Mouse (Mus musculus) liver (tissue): ENCODE results near the gene Dppa3.
A peak's percentile ranks its signal among the peaks of the same experiment; 100 is the strongest.

Experiments used
- DNase-seq: peaks from one replicate; pipeline ENCODE4 v3.0.0-alpha.2; 2020; ENCODE audit warnings: mixed read lengths

The Dppa3 gene

DNA sequence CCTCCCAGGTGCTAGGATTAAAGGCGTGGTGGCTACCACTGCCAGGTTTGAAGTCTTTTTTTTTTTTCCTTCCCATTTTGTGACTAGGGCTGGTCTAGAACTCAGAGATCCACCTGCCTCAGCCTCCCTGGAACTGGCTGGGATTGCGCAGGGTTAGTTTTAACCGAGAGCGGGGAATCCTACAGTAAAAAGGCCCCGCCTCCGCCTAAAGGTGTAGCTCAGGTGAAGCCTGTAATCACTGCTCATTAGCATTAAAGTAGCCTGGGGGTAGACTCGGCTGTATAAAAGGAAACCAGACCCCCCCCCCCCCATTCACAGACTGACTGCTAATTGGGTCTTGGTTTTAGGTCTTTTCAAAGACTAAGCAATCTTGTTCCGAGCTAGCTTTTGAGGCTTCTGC lies at the start of gene Dppa3:
TSS of gene Dppa3 (plus strand) at position 301 of the 400 bp plus-strand sequence.
- DNase-seq = no peak

DNA sequence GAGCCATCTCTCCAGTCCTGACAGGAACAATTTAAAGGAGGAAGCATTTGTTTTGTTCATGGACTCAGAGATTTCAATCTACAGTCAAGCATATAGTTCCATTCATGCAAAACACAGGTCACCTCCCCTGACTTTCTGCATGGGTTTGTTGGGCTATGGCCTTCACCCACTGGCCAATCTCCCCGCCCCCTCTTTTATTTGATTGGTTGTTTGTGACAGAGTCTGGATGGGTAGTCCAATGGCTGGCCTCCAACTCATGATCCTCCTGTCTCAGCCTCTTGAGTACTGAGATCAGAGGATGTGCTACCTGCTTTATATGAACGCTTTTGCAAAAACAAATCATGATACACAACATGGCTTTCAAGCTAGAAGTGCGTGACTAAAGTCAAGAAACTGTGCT lies 49.2 kb upstream of the Dppa3 start:
- no peak for DNase-seq

DNA sequence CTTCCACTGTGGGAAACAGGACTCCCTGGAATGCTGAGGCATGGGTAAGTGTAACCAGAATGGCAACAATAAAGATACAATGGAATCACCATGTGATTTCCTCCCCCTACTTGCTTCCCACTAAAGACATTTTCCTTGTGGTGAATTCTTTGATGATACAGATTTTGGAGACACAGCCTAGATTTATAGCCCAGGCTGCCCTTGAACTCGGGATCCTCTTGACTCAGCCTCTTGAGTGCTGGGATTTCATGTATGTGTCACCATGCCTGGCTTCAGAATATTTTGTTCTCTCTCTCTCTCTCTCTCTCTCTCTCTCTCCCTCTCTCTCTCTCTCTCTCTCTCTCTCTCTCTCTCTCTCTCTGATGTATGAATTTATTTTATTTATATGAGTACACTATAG lies 47.1 kb upstream of the Dppa3 start:
- DNase-seq = no peak

DNA sequence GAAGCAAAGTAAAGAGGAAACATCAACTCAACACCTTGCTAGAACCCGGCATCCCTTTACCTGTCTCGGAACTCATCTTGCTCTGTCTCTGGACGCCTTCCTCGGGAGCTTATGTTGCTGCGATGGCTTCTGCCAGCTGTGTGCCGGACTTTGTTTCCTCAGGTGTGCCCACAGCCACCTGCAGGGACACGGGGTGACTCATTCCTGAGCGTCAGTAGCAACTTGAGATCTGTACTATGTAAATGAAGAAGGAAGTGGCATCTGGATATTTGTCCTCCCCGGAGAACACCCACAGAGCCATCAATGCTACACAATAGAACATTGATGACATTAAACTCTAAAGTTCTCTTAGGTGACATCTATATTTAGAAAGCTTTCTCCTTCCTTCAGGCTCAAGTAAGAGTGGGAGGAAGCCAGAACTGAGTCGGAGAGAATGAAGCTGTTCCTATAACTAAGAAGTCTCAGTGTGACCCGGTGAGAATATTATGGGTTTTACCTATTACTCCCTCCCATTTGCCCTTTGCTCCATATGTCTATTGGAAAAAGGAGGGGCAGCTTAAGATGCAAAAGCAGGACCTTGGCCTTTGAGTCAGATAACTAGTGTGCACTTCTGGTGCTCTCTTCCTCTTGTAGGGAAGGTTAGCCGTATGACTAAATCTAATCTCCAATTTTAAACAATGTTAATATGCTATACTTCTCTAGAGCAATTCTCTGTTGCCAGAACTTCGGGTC lies 35.0 kb upstream of the Dppa3 start:
- no peak for DNase-seq

DNA sequence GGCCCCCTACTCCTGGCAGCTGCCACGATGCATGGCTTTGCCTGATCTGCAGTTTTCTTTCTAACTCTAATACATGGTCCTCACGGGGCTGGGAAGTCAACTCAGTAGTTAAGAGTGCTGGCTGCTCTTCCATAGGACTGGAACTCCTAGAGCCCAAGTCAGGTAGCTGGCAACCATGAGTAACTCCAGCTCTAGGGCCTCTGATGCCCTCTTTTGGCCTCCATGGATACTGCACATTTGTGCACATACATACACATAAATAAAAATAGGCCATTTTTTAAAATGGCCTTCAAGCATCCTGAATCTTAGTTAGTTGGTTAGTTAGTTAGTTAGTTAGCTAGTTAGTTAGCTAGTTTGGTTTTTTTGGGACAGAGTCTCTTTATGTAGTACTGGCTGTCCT lies 33.3 kb upstream of the Dppa3 start:
- DNase-seq = no peak

DNA sequence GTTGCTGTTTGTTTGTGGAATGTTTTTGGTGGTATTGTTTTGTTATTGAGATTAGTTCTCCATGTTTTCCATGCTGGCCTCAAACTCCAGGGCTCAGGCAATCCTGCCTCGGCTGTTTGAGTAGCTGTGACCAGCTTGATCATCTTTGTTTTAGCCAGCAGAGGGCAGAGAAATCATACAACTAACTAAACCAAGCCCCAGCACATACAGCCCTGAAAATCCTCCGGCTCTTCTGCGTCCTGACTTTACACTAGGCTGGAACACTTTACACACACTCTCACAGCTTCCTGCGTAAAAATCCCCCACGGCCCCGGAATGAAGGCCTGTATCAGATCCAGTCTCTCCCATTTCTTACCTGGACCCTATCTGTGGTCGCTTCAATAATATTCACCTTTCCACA lies 30.6 kb upstream of the Dppa3 start:
- DNase-seq = no peak

DNA sequence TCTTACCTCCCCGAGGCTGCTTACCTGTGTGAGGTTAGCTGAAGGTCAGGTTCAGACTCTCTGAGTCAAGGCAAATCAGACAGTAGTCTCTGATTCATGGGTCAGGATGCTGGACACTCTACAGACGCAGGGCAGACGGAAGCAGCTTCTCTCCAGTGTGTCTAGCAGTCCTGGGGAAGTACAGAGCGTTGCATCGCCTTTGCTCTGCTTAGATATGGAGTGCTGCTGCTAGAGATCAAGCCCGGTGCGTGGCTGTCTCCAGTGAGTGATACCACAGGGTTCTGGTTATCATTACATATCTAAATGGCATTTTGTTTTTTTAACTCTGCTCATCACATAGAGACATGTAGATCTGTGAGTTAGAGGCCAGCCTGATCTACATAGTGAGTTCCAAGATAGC lies 29.6 kb upstream of the Dppa3 start:
- DNase-seq = no peak

DNA sequence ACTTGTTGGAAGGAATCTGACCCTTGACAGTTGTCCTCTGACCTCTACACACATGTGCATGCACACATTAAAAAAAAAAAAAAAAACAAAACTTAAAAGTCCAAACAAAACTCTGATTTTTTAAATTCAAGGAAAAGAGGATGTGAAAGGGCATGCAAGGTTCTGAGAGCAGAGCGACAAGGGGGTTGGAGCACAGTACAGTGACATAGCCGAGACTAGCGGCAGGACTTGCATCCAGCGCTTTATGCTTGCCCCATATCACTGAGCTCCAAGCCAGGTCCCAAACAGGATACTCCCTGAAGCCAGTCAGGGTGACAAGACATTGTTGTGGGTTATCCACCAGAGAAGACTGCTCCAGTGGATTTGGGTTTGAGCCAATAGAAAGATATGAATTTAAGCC lies 28.2 kb upstream of the Dppa3 start:
- DNase-seq = no peak

DNA sequence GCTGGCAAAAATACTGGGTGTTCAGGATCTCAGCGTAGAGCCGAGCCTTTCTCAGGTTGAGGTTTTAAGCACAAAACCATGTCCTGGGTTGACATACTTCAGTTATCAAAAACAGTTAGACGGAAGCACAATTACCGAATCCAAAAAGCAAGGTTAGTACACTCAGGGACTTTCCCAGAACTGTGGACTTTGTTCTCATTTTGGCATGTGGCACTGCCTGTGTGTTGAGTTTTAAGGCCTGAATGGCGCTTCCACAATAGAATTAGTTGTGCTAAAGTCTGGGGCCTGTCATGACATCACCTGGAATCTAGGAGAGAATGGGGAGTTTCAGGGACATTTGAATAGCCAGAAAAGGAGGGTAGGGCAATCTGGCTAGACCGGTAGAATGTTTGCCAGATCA lies 27.8 kb upstream of the Dppa3 start:
- DNase-seq = no peak

DNA sequence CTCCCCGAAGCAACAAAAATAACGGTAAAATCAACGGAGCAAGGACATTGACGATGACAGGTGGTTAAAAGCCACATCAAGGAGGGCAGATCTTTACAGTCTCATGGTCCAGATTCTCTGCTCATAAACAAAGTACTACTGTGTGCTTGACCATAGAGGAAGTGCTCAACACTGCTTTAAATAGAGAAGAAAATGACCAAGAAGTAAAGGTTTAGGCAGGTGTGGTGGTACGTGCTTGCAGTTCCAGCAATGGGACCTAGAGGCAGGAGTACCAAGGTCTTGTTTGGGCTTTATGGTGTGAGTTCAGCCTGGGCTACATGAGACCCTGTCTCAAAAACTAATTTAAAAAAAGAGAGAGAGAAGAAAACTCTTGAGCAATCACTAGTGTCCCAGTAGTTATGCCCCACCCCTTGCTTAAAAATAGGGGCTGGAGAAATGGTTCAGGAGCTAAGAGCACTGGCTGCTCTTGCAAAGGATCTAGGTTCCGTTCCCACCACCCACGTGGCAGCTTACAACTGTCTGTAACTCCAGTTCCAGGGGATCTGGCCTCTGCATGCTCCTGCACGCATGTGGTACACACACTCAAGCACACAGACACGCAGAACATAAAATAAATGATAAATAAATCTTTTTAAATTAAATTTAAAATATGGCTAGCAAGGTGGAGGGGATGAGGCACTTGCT lies 27.0 kb upstream of the Dppa3 start:
- DNase-seq = no peak

DNA sequence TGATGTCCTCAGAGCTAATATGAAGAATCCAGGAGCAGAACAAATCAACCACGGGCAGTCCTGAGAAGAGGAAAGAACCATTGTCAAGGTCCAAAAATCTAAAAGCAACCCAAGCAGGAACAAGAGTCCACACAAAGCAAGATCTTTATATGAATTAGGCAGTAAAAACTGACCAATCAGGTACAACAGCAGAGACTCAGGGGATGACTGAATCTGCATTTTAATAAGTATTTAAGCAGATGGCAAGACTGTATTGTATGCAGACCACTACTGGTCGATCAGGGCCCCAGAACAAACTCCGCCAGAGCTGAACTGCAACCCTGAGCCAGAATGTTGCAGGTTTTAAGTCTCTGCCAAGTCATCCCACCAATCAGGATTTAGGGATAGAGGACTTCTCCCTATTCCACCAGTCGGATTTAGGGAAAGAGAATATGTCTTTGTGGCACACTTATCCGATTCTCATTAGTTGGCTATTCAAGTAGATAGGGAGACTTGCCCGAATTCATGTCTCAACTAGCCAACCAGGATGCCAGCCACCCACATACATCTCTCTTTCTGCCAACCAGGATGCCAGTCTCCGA lies 26.1 kb upstream of the Dppa3 start:
- no peak for DNase-seq

DNA sequence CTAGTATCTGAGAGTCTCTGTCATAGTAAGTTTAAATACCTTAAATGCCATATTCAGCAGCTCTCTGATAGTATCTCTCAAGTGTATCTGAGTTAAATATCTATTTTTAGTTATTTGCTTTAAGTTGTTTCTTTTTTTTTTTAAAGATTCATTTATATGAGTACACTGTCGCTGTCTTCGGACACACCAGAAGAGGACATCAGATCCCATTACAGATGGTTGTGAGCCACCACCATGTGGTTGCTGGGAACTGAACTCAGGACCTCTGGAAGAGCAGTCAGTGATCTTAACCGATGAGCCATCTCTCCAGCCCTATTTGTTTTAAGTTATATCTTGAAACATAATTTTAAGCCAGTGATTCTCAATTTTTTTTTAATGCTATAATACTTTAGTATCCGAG lies 25.2 kb upstream of the Dppa3 start:
- DNase-seq = no peak

DNA sequence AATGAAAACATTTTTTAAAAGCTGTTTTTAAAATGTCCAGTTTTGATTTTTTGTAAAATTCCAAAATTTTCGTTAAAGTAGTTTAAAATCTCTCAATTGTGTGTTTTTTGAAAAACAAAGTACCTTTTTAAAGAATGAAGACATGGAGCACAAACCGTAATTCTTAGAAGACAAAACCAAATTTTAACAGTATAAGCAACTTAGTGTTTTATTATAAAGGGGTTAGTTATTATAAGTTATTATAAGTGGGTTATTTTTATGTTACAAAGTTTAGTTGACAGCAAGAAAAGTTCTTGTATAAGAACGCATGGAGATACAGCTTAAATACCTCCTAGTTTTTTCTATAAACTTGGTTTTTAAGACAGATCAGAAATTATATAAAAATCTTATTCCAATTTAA lies 24.6 kb upstream of the Dppa3 start:
- no peak for DNase-seq

DNA sequence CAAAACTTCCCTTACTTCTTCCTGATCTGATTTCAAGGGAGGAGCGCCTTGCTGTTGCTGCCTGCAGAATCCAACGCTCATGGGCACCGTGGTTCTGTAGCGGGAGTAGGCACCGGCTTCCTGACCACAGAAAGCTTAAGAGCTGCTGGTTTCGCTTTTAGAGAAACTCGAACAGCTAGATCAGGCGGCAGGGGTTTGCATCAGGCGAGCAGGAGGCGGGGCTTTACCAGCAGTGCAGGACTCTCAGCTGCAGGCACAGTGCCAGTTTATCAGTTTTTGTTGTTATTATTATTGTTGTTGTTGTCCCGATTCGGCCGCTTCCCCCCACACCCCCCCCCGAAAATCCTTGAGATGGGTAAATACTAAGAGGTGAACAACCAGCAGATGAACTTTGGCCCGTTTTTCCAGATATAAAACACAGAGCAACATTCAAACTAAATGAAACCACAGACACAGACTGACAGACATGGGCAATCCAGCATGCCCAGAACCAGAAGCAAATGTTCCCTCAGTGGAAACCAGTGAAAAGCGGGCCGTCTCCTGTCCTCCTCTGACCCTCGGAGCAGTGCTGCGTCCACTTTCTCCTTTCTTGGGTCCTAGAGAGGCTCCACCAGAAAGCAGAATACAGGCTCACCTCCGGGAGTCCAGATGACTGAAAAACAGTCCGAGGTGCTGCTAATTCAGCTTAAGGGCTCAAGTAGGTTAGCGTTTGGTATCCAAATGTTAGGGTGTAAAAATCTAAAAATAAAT lies 23.8 kb upstream of the Dppa3 start, which contains the start of gene Apobec1:
TSS of gene Apobec1 (minus strand) at position 203 of the 750 bp plus-strand sequence.
- peak; percentile 85 for DNase-seq

DNA sequence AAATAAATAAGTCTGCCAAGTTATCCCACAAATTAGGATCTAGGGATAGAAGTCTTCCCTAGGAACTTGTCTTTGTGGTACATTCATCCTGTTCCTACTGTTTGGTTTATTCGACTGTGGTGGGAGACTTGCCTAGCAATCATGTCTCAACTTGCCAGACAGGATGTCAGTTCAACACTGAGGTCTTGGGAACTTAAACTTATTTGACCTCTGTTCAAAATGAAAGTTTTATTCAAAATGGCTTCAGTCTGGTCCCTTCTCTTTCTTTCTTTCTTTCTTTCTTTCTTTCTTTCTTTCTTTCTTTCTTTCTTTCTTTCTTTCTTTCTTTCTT lies 23.3 kb upstream of the Dppa3 start:
- no peak for DNase-seq

DNA sequence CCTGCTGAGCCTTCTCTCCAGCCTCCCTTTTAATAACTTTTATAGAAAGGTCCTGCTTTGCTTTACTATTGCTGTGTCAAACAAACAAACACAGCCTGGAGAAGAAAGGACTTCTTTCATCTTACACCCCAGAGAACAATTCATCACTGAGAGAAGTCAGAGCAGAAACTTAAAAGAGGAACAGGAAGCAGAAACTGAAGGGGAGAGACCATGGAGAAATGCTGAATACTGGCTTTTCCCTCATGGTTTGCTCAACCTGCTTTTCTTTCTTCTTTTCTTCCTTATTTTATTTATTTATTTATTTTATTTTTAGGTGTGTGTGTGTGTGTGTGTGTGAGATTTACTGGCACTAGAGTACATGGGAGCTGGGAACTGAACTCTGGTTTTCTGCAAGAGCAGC lies 21.9 kb upstream of the Dppa3 start:
- DNase-seq = no peak

DNA sequence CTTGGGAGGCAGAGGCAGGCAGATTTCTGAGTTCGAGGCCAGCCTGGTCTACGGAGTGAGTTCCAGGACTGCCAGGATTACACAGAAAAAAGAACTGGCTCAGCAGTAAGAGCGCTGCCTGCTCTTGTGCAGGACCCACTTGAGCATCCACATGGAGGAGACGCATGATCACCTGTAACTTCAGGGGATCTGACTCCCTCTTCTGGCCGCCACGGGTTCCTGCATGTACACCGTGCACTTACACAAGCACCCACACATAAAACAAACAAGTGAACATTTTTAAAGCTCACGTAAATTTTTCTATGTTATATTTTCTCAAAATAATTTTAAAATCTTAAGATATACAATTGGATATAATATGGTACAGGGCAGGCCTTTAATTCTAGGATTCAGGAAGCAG lies 20.7 kb upstream of the Dppa3 start:
- DNase-seq = peak; percentile 19

DNA sequence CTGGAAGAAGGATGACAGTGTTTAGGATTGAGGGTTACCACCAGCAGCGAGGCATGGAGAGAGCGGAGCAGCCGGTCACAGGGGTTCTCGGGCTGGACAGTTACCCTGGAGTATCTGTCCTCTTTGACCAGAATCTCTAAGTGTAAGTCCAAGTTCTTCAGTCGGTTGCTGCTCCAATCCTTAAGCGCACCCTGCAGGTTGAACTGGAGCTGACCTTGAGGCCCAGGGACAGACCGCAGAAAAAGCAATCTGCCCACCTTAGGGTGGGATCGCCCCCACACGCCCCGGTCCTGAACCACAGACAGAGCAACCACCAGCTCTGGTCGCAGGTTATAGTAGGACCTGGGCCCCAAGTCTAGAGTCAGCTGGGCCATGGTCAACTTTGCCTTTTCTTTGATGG lies 19.5 kb upstream of the Dppa3 start:
- DNase-seq = no peak

DNA sequence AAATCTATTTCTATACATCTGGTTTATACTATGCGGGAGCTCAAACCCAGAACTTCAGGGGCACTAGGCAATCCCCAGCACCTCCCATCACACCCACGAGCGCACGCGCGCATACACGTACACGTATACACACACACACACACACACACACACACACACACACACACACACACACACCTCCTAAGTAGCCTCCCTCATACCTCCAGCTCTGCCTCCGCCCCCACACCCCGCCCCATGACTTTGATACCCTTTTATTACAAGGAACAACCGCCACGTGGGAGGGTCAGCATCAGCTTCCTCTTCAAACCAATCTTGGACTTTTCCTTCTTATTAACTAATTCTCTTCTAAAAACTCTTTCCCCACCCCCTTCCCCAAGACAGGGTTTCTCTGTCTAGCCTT lies 18.5 kb upstream of the Dppa3 start:
- no peak for DNase-seq

DNA sequence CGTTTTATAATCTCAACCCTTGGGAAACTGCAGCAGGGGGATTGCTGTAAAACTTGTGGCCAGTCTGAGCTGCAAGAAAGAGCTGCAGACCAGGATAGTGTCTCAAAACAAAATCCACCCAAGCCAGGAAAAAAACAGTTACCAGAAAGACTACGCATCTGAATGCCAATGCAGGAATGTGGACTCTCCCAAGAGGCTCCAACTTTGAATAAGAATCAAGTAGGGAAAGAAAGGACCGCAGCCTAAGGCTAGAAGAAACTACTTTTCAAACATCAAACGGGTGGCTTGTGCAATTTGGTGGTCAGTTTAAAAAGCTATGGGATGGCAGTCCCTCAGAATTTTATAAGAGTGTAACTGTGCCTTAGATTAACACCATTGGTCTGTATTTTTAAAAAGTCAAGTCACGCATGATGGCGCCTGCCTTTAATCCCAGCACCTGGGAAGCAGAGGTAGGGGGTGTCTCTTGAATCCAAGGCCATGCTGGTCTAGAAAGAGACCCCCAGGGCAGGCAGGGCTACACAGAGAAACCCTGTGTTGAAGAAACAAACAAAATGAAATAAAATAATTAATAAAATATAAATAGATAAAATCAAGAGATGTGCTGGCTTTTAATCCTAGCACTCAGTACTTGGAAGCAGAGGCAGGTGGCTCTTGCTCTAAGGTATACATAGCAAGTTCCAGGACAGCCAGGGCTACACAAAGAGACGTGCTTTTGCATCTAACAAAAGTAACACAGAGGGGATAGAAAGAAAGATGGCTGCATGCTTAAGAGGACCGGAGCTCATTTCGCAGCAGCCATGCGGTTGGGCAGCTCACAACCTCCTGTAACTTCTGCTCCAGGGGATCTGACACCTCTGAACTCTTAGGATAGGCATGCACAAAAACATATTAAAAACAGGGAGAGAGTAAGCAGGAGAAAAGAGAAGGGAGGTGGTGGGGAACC lies 17.5 kb upstream of the Dppa3 start:
- no peak for DNase-seq

DNA sequence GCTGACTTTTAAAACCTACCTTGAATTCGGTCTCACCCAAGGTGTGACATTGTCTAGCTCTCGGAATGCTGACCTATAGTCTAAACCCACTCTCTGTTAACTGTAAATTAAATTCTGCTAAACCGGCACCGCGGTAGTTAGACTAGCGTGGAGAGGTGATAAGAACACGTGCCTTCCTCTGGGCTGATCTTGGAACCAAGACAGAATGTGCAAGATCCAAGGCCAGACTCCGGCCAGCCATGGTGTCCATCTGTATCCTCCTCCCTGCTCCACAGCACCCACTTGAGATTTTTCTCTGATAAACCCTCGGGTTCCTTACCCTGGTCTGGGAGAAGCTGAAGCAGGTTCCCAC lies 16.9 kb upstream of the Dppa3 start:
- no peak for DNase-seq

DNA sequence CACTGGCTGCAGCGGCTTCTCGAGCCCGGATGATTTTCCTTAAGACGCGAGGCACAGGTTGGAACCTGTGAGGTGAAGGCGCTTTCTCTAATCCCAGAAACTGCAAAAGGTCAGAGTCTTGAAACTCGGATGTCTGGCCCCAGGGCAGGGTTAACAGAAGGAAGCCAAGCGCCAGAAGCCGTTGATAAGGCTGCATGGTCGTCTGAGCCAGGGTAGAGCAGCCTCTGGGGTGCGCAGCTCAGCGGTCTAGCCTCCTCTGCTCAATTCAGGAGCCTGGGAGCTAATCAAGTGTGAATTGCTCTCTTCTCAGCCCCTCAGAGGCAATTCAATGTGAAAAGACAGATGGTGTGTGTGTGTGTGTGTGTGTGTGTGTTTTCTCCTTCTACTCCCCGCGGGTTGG lies 16.4 kb upstream of the Dppa3 start, which contains the start of gene Gdf3:
TSS of gene Gdf3 (minus strand) at position 317 of the 400 bp plus-strand sequence.
- peak; percentile 51 for DNase-seq

DNA sequence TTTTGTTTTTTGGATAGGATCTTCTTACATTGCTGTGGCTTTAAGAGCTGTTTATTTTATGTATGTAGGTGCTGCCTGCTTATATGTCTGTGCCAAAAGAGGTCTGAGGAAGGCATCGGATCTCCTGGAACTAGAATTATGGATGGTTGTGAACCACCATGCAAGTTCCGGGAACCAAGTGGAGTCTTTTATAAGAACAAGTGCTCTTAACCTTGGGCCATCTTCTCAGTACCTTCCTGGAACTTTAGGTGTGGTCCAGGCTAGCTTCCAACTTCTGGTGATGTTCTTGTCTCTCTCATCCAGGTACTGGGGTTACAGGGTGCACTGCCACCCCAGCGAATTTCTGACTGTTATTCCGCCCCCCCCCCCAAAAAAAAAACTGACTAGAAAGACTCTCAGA lies 13.8 kb upstream of the Dppa3 start:
- no peak for DNase-seq
